Mouse (Mus musculus): Measurements from ENCODE around the gene Pih1d1.

DNA sequence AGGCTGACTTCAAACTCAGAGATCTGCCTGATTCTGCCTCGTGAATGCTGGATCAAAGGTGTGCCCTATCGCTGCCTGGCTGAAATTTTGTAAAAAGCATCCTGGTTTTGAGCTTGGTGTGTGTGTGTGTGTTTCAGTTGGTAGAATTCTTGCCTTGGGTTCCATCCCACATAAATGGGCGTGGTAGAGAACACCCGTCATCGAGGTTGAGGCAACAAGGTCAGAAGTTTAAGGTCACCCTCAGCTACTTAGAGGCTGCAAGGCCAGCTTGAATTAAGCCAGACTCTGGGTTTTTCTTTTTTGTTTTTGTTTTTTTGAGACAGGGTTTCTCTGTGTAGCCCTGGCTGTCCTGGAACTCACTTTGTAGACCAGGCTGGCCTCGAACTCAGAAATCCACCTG is 35.8 kb upstream of the Pih1d1 start:
- no peak for TF ChIP-seq POLR2A (IDR thresholded peaks at IDR 0.05; ENCODE audit: control insufficient read depth in 1 of 2, insufficient read depth in 1 of 2, low read depth in 1 of 2, low read length in 2 of 2, poor library complexity in 1 of 2)
- no peak for TF ChIP-seq GATA1 (IDR thresholded peaks at IDR 0.05; ENCODE audit: low read depth, low read length)
- TF ChIP-seq CTCF (IDR thresholded peaks at IDR 0.05 in 2 of 3, conservative IDR thresholded peaks at IDR 0.05 in 1 of 3; ENCODE audit: control insufficient read depth in 1 of 3, insufficient read depth in 1 of 3, low read depth in 2 of 3, low read length in 3 of 3, poor library complexity in 1 of 3, severe bottlenecking in 1 of 3) = no peak
